Mouse (Mus musculus) midbrain, embryonic 14.5 days (tissue): ENCODE measurements around the gene Dpp9. TPM values are rescaled to one million over a fixed set of nuclear protein-coding genes. Genes with fewer than 3 reads are reported as not detected.

ENCODE experiments used
- ATAC-seq: fragments of 200-750 bp; cut with Nextera tagmentation; 2 replicates; pipeline ENCODE4 v1.8.0; 2017; ENCODE audit warnings: moderate number of reproducible peaks, moderate library complexity; ENCODE audit not compliant: low FRiP score, low TSS enrichment
- DNase-seq: peaks from one replicate; pipeline ENCODE4 v3.0.0-alpha.2; 2015
- H3K27ac ChIP-seq: fragments of 300-500 bp; sonication (generic); replicated peaks from 2 replicates; pipeline ENCODE4 v1.5.1; 2014; ENCODE audit warnings: mild to moderate bottlenecking, low read depth, low read length, moderate library complexity
- H3K27me3 ChIP-seq: fragments of 300-500 bp; sonication (generic); 2 replicates; pipeline ENCODE4 v1.6.1; 2014; ENCODE audit warnings: low read length, control low read depth, mixed read lengths; ENCODE audit not compliant: control insufficient read depth, insufficient read depth
- H3K36me3 ChIP-seq: fragments of 300-500 bp; sonication (generic); 2 replicates; pipeline ENCODE4 v1.6.1; 2014; ENCODE audit warnings: low read length, control low read depth; ENCODE audit not compliant: control insufficient read depth, insufficient read depth
- H3K4me1 ChIP-seq: fragments of 300-500 bp; sonication (generic); 2 replicates; pipeline ENCODE4 v1.6.1; 2014; ENCODE audit warnings: mild to moderate bottlenecking, antibody characterized with exemption, low read length, control low read depth; ENCODE audit not compliant: control insufficient read depth, insufficient read depth
- H3K4me2 ChIP-seq: fragments of 300-500 bp; sonication (generic); 2 replicates; pipeline ENCODE4 v1.6.1; 2014; ENCODE audit warnings: mild to moderate bottlenecking, low read length, moderate library complexity
- H3K4me3 ChIP-seq: fragments of 300-500 bp; sonication (generic); replicated peaks from 2 replicates; pipeline ENCODE4 v1.5.1; 2014; ENCODE audit warnings: low read depth, low read length
- H3K9ac ChIP-seq: fragments of 300-500 bp; sonication (generic); replicated peaks from 2 replicates; pipeline ENCODE4 v1.6.1; 2014; ENCODE audit warnings: mild to moderate bottlenecking, low read length, moderate library complexity
- H3K9me3 ChIP-seq: fragments of 300-500 bp; sonication (generic); 2 replicates; pipeline ENCODE4 v1.6.1; 2016; ENCODE audit warnings: low read length, control low read depth, mixed read lengths; ENCODE audit not compliant: control insufficient read depth
- WGBS: fragments of 180-500 bp; shearing (Covaris S2); extraction: QIAGEN DNeasy Blood & Tissue Kit; methylation state at CpG from one replicate; pipeline ENCODE4 v1.1.7; 2014; 5-methylcytosine and 5-hydroxymethylcytosine counted together
- polyA plus RNA-seq: library from polyadenylated mRNA; unstranded; fragments of >200 nt; fragmentation: Nextera tagmentation; extraction: Ambion mirVana; gene quantifications from 2 replicates; pipeline ENCODE4 v1.2.1, GENCODE M21; 2014

Dpp9 gene
- polyA plus RNA-seq, 1 experiment from 2014 or later: 26.7 TPM

DNA sequence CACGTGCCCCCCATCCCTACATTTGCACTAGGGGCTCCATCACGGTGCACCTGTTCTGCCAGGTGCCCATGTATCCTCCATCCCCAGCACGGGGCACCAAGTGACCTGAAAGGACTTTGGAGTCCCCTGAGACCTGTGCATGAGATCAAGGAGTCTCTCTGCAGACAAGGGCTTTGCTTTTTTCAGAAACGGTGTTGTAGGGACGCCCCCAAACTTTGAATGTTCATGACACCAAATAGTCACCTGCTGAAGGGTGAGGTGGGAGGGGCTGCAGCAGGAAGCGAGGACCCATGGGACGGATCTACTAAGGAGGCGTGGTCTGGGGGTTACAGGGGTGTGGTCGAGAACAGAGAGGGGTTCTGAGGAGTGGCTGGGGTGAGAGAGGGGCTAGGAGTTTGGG is 70.4 kb downstream of the Dpp9 start:
- Histone ChIP-seq H3K36me3 (no peaks in the 10 kb centered on the region), H3K9ac (peak overlapping the region; percentile 68; the same call in 1 of the 2 replicates), H3K4me2 (peak overlapping the region; percentile 71), H3K27me3 (no peaks in the 10 kb centered on the region), H3K4me3 (peak overlapping the region; percentile 32), H3K27ac (no peak overlapping the region), H3K9me3 (no peaks in the 10 kb centered on the region), H3K4me1 (0 out of 2 replicates have a peak, but pooled peaks cover 10% of the 10 kb centered on the region)
- no peak for ATAC-seq
- WGBS: 21% methylated on average over 9 of the region's 9 CpGs
- no peak for DNase-seq

DNA sequence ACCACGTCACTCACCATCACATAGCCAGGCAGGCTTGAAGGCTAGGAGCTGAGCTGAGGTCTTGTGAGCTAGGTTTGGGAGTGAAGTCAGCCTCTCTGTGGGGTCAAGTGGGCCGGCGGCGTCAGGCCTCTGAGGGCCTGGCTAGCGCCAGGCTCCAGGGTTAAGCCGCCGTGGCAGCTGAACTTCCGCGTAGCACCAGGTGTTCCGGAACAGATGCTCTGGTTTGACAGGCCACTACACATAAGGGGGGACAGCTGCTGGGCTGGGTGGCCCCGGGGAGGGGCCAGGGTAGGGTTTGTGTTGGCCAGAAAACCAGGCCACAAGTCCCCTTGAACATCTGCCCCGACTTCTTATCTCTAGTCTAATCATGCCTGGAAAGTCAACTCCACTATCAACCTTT is 71.3 kb downstream of the Dpp9 start:
- no peak for ATAC-seq
- WGBS: 58% methylated on average over 12 of the region's 12 CpGs
- H3K27me3 ChIP-seq: no peaks in the 10 kb centered on the region
- no peak for DNase-seq
- peaks cover 13% of the 10 kb centered on the region; the same call in 1 of the 2 replicates for H3K4me1 ChIP-seq
- no peak overlapping the region for H3K9ac ChIP-seq
- H3K36me3 ChIP-seq: no peaks in the 10 kb centered on the region
- H3K4me2 ChIP-seq: no peak overlapping the region
- no peak overlapping the region for H3K27ac ChIP-seq
- H3K9me3 ChIP-seq: no peaks in the 10 kb centered on the region
- H3K4me3 ChIP-seq: no peak overlapping the region

DNA sequence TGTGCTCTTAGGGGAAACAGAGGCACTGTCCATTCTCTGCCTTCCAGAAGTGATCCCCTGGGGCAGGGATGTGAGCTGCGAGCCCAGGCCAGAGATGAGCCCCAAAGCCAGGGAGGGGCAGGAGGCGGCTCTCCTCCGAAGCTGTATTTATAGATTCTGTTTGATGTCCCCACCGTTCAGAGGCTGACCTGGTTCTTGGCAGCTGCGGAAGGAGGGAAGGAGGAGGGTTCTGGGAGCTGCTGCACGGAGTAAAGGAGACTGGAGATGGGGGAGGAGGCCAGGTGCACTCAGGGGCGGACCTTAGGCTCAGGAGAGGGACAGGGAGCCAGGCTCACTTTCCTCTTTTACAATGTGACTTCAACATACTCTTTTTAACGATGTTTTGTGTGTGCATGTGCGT is 72.6 kb downstream of the Dpp9 start:
- Histone ChIP-seq H3K4me1 (peaks cover 26% of the 10 kb centered on the region), H3K4me2 (no peak overlapping the region), H3K4me3 (no peak overlapping the region), H3K9me3 (no peaks in the 10 kb centered on the region), H3K9ac (no peak overlapping the region), H3K27ac (peak overlapping the region; percentile 37; the same call in 1 of the 2 replicates), H3K36me3 (no peaks in the 10 kb centered on the region), H3K27me3 (0 out of 2 replicates have a peak, but pooled peaks cover 6% of the 10 kb centered on the region)
- WGBS: 22% methylated on average over 9 of the region's 9 CpGs
- DNase-seq (no peak), ATAC-seq (no peak)

DNA sequence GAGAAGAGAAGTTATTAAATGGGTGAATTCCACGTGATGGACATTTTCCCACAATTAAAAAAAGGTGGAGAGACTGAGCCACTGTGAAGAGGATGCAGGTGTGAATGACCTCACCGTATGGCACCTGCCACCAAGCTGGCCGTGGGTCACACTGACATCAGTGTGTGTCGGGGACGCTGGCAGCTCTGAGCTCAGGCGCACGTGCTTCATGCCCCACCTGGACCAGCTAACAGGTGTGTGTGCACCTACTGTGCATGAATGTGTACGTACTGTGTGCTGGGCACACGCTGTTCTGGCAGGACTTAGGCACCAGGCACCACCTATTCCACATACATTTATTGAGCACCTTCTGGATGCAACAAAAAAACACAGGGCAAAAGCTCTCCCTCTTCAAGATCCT is 74.2 kb downstream of the Dpp9 start:
- H3K27ac ChIP-seq: no peak overlapping the region
- H3K27me3 ChIP-seq: 0 out of 2 replicates have a peak, but pooled peaks cover 10% of the 10 kb centered on the region
- H3K4me1 ChIP-seq: peaks cover 26% of the 10 kb centered on the region
- 80% methylated on average over 9 of the region's 9 CpGs for WGBS
- H3K9me3 ChIP-seq: no peaks in the 10 kb centered on the region
- no peak for DNase-seq
- no peak overlapping the region for H3K9ac ChIP-seq
- H3K36me3 ChIP-seq: no peaks in the 10 kb centered on the region
- H3K4me2 ChIP-seq: no peak overlapping the region
- no peak for ATAC-seq
- no peak overlapping the region for H3K4me3 ChIP-seq

DNA sequence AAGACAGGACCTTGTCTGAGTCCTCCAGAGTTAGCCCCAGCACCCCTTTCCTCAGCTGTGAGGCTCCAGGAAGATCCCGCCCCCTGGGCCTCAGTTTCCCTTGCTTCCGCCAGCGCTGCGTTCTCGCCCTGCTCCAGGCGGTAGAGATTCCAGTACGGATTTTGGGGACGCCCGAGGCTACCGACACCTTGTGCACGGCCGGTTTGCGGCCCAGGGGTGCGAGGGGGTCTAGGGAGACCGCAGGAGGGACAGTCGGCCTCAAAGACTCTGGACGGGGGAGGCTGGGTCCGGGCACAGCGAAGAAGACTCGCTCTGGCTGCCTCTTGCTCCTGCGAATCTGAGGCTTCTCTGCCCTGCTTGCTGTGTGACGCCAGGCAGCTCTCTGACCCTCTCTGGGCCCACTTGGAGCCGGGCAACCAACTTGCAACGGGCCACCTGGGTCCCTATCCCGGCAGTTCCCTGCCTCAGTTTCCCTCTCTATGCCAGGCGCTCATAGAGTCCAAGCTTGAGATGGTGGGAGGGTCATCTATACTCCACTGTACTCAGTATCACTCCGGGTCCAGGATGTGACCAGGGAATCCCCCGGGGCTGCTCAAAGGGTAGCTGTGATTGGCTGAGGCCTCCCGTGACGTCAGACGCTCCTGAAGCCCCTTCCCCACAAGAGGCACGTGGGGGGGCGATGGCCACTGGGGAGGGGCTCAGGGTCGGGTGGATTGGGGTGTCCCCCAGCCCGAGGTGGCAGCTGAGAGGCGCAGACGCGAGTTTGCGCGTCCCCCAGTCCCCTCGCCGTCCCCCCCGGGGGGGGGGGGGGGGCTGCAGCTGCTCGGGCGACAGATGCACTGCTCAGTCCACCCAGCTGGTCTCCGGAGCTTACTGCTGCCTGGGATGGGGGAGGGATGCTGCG is 76.8 kb downstream of the Dpp9 start:
- no peak overlapping the region for H3K27ac ChIP-seq
- under 1% methylated on average over 37 of the region's 47 CpGs for WGBS

DNA sequence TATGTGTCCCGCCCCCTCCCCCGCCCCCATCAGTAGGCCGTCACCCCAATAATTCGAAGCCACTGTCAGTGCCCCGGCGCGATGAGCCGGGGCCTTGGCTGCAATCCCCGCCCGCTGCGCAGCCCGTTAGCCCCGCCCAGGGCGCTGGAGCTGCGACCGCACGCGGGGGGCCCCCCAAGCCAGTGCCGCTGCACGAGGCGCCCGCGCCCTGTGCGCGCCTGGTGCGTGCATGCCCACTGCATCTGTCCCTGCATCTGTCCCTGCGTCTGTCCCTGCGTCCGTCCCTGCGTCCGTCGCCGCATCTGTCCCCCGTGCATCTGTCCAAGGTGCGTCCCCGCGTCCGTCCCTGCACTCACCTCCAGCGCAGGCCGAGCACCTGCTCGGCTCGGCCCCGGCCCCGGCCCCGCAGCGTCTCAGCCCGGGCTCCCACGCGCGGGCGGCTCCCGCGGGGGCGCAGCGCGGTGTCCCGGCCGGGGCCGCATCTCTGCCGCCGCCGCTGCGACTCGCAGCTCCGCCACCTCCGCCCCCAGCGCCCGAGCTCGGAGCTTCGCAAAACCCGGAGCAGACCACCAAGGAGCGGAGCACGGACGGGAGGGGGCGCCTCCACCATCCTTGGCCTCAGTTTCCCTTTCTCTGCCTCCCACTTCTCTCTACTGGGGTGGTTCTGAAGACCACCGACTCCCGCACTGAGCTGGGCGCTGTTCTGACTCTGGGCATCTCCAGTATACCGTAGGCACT is 78.7 kb downstream of the Dpp9 start, which contains the start of gene Sema6b:
Gene Sema6b, minus strand, starts transcription at position 486 of the 738 bp plus-strand sequence.
- H3K4me2 ChIP-seq: peak within 1 kb of the TSS; percentile 70
- peaks cover 35% of the 10 kb centered on the region for H3K4me1 ChIP-seq
- DNase-seq (peak; percentile 90), ATAC-seq (peak; percentile 47)
- peak within 1 kb of the TSS; percentile 91 for H3K4me3 ChIP-seq
- H3K9ac ChIP-seq: peak within 1 kb of the TSS; percentile 87
- 2% methylated on average over 73 of the region's 79 CpGs for WGBS
- H3K27ac ChIP-seq: peak within 1 kb of the TSS; percentile 83
- H3K27me3 ChIP-seq: peaks cover 15% of the 10 kb centered on the region; the same call in 1 of the 2 replicates
- H3K36me3 ChIP-seq: no peaks in the 10 kb centered on the region
- H3K9me3 ChIP-seq: no peaks in the 10 kb centered on the region

More for the DNA sequence above, 76.8 kb downstream of the Dpp9 start:
- 0 out of 2 replicates have a peak, but pooled peaks cover 10% of the 10 kb centered on the region for H3K27me3 ChIP-seq
- H3K9ac ChIP-seq: peak overlapping the region; percentile 47
- peak overlapping the region; percentile 42 for H3K4me3 ChIP-seq
- no peaks in the 10 kb centered on the region for H3K9me3 ChIP-seq
- peaks cover 35% of the 10 kb centered on the region for H3K4me1 ChIP-seq
- peak overlapping the region; percentile 70 for H3K4me2 ChIP-seq
- DNase-seq (peak; percentile 79), ATAC-seq (peak; percentile 53)
- H3K36me3 ChIP-seq: no peaks in the 10 kb centered on the region

DNA sequence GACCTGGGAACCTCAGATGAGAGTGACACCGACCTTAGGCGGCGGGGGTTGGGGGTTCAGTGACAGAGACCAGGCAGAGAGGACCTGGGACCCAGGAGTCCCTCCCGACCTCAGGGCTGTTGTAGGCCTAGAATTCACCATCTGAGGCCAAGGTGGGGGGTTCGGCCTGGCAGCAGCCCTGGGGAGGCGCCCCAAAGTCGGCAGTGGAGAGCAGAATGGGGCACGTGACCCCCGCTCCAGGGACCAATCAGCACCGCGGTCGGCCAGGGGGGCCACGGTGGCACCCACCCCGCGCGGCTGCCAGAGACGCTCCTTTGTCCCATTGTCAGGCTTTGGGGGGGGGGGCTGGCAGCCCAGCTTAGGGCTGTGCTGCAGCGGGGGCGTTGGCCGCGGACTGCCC is 79.3 kb downstream of the Dpp9 start:
- peaks cover 15% of the 10 kb centered on the region; the same call in 1 of the 2 replicates for H3K27me3 ChIP-seq
- DNase-seq: peak; percentile 55
- ATAC-seq: peak; percentile 16
- peaks cover 35% of the 10 kb centered on the region for H3K4me1 ChIP-seq
- H3K4me3 ChIP-seq: peak overlapping the region; percentile 91
- H3K9me3 ChIP-seq: no peaks in the 10 kb centered on the region
- 4% methylated on average over 20 of the region's 21 CpGs for WGBS
- H3K4me2 ChIP-seq: peak overlapping the region; percentile 70
- no peaks in the 10 kb centered on the region for H3K36me3 ChIP-seq
- peak overlapping the region; percentile 87 for H3K9ac ChIP-seq
- H3K27ac ChIP-seq: peak overlapping the region; percentile 83

DNA sequence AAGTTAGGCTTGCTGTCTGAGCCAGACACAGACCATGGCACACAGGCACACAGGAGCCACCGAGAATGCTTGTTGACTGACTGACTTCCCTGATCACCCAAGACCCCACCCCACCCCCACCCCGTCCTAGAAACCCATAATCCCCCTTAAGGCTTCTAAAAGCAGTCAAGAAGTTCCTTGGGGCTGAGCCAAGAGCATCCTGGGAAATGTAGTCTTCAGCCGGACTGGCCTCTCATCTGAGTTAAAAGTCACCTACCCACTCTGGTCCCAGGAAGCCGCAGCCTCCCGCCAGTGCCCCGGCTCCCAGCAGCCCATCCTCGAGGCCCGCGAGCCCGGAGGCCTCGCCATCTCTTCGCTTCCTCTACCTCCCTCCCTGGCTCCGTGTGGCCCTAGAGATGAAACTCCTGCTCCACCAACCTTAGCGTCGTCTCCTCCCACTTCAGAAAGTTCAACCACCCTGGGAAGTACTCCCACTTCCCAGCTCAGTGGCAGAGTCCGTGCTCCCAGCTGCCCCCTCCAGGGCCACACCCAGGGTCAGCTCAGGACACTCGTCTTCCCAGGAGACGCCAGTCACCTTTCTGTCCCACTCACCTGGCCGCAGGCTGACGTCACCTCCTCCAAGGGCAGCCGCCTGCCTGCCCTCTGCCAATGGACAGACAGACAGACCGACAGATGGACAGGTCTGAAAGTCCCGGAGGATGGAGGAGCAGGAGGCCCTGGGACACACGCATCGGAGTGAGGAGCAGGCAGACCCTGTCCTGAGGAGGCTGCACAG is 80.7 kb downstream of the Dpp9 start:
- H3K9me3 ChIP-seq: no peaks in the 10 kb centered on the region
- 14% methylated on average over 25 of the region's 25 CpGs for WGBS
- ATAC-seq (no peak), DNase-seq (no peak)
- peak overlapping the region; percentile 70 for H3K4me2 ChIP-seq
- peak overlapping the region; percentile 91 for H3K4me3 ChIP-seq
- H3K36me3 ChIP-seq: no peaks in the 10 kb centered on the region
- peaks cover 15% of the 10 kb centered on the region; the same call in 1 of the 2 replicates for H3K27me3 ChIP-seq
- H3K9ac ChIP-seq: peak overlapping the region; percentile 87
- no peak overlapping the region for H3K27ac ChIP-seq
- peaks cover 39% of the 10 kb centered on the region for H3K4me1 ChIP-seq
